Mouse (Mus musculus): ENCODE data around the gene Hspb11. TPM values are rescaled to one million over a fixed set of nuclear protein-coding genes. Genes with fewer than 3 reads are reported as not detected.
A peak's percentile ranks its signal among the peaks of the same experiment; 100 is the strongest.

Hspb11 gene
- polyA plus RNA-seq (2015; fragmentation: Nextera tagmentation; extraction: Ambion mirVana): 6.4 and 8.1 TPM in 2 replicates

- H3K4me3 ChIP-seq (ENCODE audit: low read depth, low read length): peak within 1 kb of the TSS; percentile 90
- H3K27ac ChIP-seq (ENCODE audit: low read length): peak within 1 kb of the TSS; percentile 83
- WGBS (ENCODE audit: insufficient replicate concordance): under 1% methylated on average over 85 of the region's 101 CpGs
- H3K36me3 ChIP-seq (ENCODE audit: control insufficient read depth, insufficient read depth): no peaks in the 10 kb centered on the region
- H3K9ac ChIP-seq (ENCODE audit: low read depth, low read length): peak within 1 kb of the TSS; percentile 87
- H3K27me3 ChIP-seq (ENCODE audit: control insufficient read depth, insufficient read depth, low read depth, low read length): no peaks in the 10 kb centered on the region
- no peaks in the 10 kb centered on the region for H3K9me3 ChIP-seq (replicated peaks; ENCODE audit: control insufficient read depth, low read length)
- H3K4me1 ChIP-seq (ENCODE audit: control insufficient read depth, low read depth, low read length): peaks cover 27% of the 10 kb centered on the region
- H3K4me2 ChIP-seq (ENCODE audit: low read depth, low read length): peak within 1 kb of the TSS; percentile 98
- peak; percentile 94 for ATAC-seq (ENCODE audit: low read depth)
Measured at GRCm38 (mm10) chr4:107253125-107254091, at the start of gene Hspb11, which contains the start of gene Lrrc42. Gene Hspb11, plus strand, starts transcription at chr4:107253593. Gene Lrrc42, minus strand, starts transcription at chr4:107253532.

GRCm38 (mm10) chr4:107207016-107207415 lies 46.4 kb upstream of the Hspb11 start:
- H3K36me3 ChIP-seq (ENCODE audit: control insufficient read depth, insufficient read depth): peaks cover 3% of the 10 kb centered on the region
- ATAC-seq (ENCODE audit: low read depth): no peak

GRCm38 (mm10) chr4:107208880-107209279 lies 44.5 kb upstream of the Hspb11 start, which contains the start of gene Ldlrad1:
Gene Ldlrad1, plus strand, starts transcription at chr4:107209180.
- Histone ChIP-seq H3K9ac (ENCODE audit: low read depth, low read length) (no peak within 1 kb of the TSS), H3K4me2 (ENCODE audit: low read depth, low read length) (no peak within 1 kb of the TSS), H3K9me3 (replicated peaks; ENCODE audit: control insufficient read depth, low read length) (no peaks in the 10 kb centered on the region), H3K27me3 (ENCODE audit: control insufficient read depth, insufficient read depth, low read depth, low read length) (no peaks in the 10 kb centered on the region; the same call in 1 of the 2 replicates), H3K27ac (ENCODE audit: low read length) (no peak within 1 kb of the TSS), H3K4me3 (ENCODE audit: low read depth, low read length) (no peak within 1 kb of the TSS), H3K4me1 (ENCODE audit: control insufficient read depth, low read depth, low read length) (peaks cover 7% of the 10 kb centered on the region), H3K36me3 (ENCODE audit: control insufficient read depth, insufficient read depth) (no peaks in the 10 kb centered on the region)
- 70% methylated on average over 3 of the region's 3 CpGs for WGBS (ENCODE audit: insufficient replicate concordance)
- no peak for ATAC-seq (ENCODE audit: low read depth)

More at GRCm38 (mm10) chr4:107207016-107207415, 46.4 kb upstream of the Hspb11 start:
- Histone ChIP-seq H3K4me2 (ENCODE audit: low read depth, low read length) (no peak overlapping the region), H3K9me3 (replicated peaks; ENCODE audit: control insufficient read depth, low read length) (no peaks in the 10 kb centered on the region), H3K27ac (ENCODE audit: low read length) (no peak overlapping the region), H3K27me3 (ENCODE audit: control insufficient read depth, insufficient read depth, low read depth, low read length) (no peaks in the 10 kb centered on the region), H3K4me3 (ENCODE audit: low read depth, low read length) (no peak overlapping the region), H3K4me1 (ENCODE audit: control insufficient read depth, low read depth, low read length) (peaks cover 7% of the 10 kb centered on the region), H3K9ac (ENCODE audit: low read depth, low read length) (no peak overlapping the region)
- WGBS (ENCODE audit: insufficient replicate concordance): 86% methylated on average over 2 of the region's 2 CpGs

DNA sequence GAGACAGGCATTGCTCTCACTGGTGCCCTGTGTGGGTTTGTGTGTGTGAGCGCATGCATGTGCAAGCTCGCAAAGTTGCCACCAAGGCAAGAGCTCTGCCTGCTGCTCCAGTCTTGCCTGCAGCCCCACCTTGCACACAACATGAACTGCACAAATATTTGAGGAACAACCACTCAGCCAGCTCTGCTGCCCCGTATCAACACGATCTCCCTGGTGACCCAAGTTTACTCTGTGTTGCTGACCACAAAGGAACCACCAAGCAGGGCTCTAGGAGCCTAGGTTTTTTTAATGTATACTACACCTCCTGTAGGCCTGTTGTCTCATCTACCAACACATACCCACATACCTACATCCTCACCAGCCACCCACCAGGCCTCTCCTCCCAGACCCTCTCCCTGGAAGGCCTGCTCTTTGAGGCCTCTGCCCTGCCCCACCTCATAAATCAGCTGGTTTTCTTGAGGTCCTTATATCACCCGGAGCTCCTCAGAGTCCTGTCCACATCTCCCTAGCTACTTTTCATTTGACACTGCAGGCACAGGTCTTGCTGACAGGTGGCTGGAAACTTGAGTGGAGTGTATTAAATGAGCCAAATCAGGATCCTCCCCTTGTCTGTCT lies 42.8 kb upstream of the Hspb11 start:
- H3K9me3 ChIP-seq (replicated peaks; ENCODE audit: control insufficient read depth, low read length): no peaks in the 10 kb centered on the region
- no peak overlapping the region for H3K4me2 ChIP-seq (ENCODE audit: low read depth, low read length)
- peak; percentile 40; the same call in 1 of the 2 replicates for ATAC-seq (ENCODE audit: low read depth)
- no peak overlapping the region for H3K27ac ChIP-seq (ENCODE audit: low read length)
- no peaks in the 10 kb centered on the region for H3K36me3 ChIP-seq (ENCODE audit: control insufficient read depth, insufficient read depth)
- H3K4me1 ChIP-seq (ENCODE audit: control insufficient read depth, low read depth, low read length): peaks cover 7% of the 10 kb centered on the region
- H3K27me3 ChIP-seq (ENCODE audit: control insufficient read depth, insufficient read depth, low read depth, low read length): no peaks in the 10 kb centered on the region; the same call in 1 of the 2 replicates
- no peak overlapping the region for H3K9ac ChIP-seq (ENCODE audit: low read depth, low read length)
- H3K4me3 ChIP-seq (ENCODE audit: low read depth, low read length): no peak overlapping the region
- 20% methylated on average over 5 of the region's 5 CpGs for WGBS (ENCODE audit: insufficient replicate concordance)

DNA sequence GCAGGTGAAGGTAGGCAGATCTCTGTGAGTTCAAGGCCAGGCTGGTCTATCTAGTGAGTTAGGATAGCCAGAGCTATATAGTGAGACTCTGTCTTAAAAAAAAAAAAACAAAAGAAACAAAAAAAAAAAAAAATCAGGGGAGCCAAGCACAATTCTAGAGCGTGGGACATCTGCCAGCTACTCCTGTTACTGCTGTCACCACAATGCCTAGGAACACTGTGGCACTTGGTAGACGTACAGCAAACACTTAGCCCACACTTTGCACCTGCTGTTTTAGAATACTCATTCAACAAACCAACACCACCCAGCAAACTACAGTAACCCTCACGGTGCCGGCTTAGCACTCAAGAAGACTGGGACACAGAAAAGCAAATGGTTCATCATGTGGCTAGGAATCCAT lies 41.9 kb upstream of the Hspb11 start:
- H3K27ac ChIP-seq (ENCODE audit: low read length): no peak overlapping the region
- WGBS (ENCODE audit: insufficient replicate concordance): 80% methylated on average over 4 of the region's 4 CpGs
- no peaks in the 10 kb centered on the region for H3K9me3 ChIP-seq (replicated peaks; ENCODE audit: control insufficient read depth, low read length)
- no peaks in the 10 kb centered on the region for H3K36me3 ChIP-seq (ENCODE audit: control insufficient read depth, insufficient read depth)
- ATAC-seq (ENCODE audit: low read depth): no peak
- H3K9ac ChIP-seq (ENCODE audit: low read depth, low read length): no peak overlapping the region
- H3K27me3 ChIP-seq (ENCODE audit: control insufficient read depth, insufficient read depth, low read depth, low read length): no peaks in the 10 kb centered on the region; the same call in 1 of the 2 replicates
- no peak overlapping the region for H3K4me2 ChIP-seq (ENCODE audit: low read depth, low read length)
- H3K4me1 ChIP-seq (ENCODE audit: control insufficient read depth, low read depth, low read length): peaks cover 7% of the 10 kb centered on the region
- H3K4me3 ChIP-seq (ENCODE audit: low read depth, low read length): no peak overlapping the region

DNA sequence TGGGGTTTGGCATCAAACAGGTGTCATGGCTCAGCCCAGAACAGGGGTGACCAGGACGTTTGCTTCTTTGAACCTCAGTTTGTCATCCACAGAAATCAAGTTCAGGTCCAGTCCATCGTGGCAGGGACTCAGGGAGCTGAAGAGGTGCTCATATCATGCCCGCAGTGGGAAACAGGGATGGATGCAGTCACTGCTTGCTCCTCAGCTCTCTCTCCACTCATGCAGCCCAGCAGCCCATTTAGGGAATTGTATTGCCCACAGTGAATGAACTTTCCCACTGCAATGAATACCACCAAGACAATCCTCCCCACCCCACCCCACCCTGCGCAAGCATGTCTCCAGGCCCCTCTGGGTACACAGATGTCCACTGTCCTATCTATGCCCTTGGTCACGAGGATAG lies 41.5 kb upstream of the Hspb11 start:
- no peak for ATAC-seq (ENCODE audit: low read depth)
- H3K27me3 ChIP-seq (ENCODE audit: control insufficient read depth, insufficient read depth, low read depth, low read length): no peaks in the 10 kb centered on the region; the same call in 1 of the 2 replicates
- no peak overlapping the region for H3K27ac ChIP-seq (ENCODE audit: low read length)
- 68% methylated on average over 5 of the region's 5 CpGs for WGBS (ENCODE audit: insufficient replicate concordance)
- H3K9ac ChIP-seq (ENCODE audit: low read depth, low read length): no peak overlapping the region
- no peaks in the 10 kb centered on the region for H3K36me3 ChIP-seq (ENCODE audit: control insufficient read depth, insufficient read depth)
- no peak overlapping the region for H3K4me2 ChIP-seq (ENCODE audit: low read depth, low read length)
- H3K4me1 ChIP-seq (ENCODE audit: control insufficient read depth, low read depth, low read length): peaks cover 11% of the 10 kb centered on the region
- no peak overlapping the region for H3K4me3 ChIP-seq (ENCODE audit: low read depth, low read length)
- H3K9me3 ChIP-seq (replicated peaks; ENCODE audit: control insufficient read depth, low read length): no peaks in the 10 kb centered on the region

GRCm38 (mm10) chr4:107213279-107214011 lies 39.9 kb upstream of the Hspb11 start:
- ATAC-seq (ENCODE audit: low read depth): no peak
- no peak overlapping the region for H3K4me2 ChIP-seq (ENCODE audit: low read depth, low read length)
- H3K9me3 ChIP-seq (replicated peaks; ENCODE audit: control insufficient read depth, low read length): no peaks in the 10 kb centered on the region
- no peak overlapping the region for H3K4me3 ChIP-seq (ENCODE audit: low read depth, low read length)
- H3K36me3 ChIP-seq (ENCODE audit: control insufficient read depth, insufficient read depth): no peaks in the 10 kb centered on the region
- H3K27me3 ChIP-seq (ENCODE audit: control insufficient read depth, insufficient read depth, low read depth, low read length): no peaks in the 10 kb centered on the region; the same call in 1 of the 2 replicates
- no peak overlapping the region for H3K9ac ChIP-seq (ENCODE audit: low read depth, low read length)
- no peak overlapping the region for H3K27ac ChIP-seq (ENCODE audit: low read length)
- H3K4me1 ChIP-seq (ENCODE audit: control insufficient read depth, low read depth, low read length): peaks cover 26% of the 10 kb centered on the region
- 46% methylated on average over 12 of the region's 12 CpGs for WGBS (ENCODE audit: insufficient replicate concordance)

DNA sequence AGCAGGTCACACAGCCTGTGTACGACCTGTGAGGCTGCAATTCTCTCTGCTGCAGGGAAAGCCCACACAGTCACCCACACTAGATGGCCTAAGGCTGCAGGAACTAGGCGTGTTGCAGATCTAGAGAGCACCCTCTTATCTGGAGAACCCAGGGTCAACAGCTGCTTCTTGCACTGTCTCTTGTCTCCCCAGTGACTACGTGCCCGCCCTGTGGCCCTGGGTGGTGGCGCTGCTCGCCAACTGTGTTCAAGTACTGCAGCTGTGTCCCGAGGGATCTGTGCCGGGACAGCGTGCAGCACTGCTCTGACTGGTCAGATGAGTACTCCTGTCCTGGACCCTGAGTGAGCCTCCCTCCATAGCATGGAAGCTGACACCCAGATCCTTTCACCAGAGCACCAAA lies 35.8 kb upstream of the Hspb11 start:
- Histone ChIP-seq H3K9ac (ENCODE audit: low read depth, low read length) (peak overlapping the region; percentile 47), H3K9me3 (replicated peaks; ENCODE audit: control insufficient read depth, low read length) (no peaks in the 10 kb centered on the region), H3K36me3 (ENCODE audit: control insufficient read depth, insufficient read depth) (no peaks in the 10 kb centered on the region), H3K27me3 (ENCODE audit: control insufficient read depth, insufficient read depth, low read depth, low read length) (no peaks in the 10 kb centered on the region; the same call in 1 of the 2 replicates), H3K4me1 (ENCODE audit: control insufficient read depth, low read depth, low read length) (peaks cover 29% of the 10 kb centered on the region), H3K27ac (ENCODE audit: low read length) (peak overlapping the region; percentile 75), H3K4me3 (ENCODE audit: low read depth, low read length) (no peak overlapping the region), H3K4me2 (ENCODE audit: low read depth, low read length) (peak overlapping the region; percentile 42)
- WGBS (ENCODE audit: insufficient replicate concordance): 23% methylated on average over 9 of the region's 9 CpGs
- ATAC-seq (ENCODE audit: low read depth): peak; percentile 99
